Mouse (Mus musculus): ENCODE results near the gene Creb5.

- TF ChIP-seq POLR2A (IDR thresholded peaks at IDR 0.05; ENCODE audit: low read depth, low read length) (no peak), CTCF (IDR thresholded peaks at IDR 0.05; ENCODE audit: borderline replicate concordance, insufficient read depth, low read length) (no peak)
These were observed 142.3 kb downstream of the Creb5 start for GRCm38 (mm10) chr6:53429368-53429767.
